Mouse (Mus musculus) limb, embryonic 15.5 days (tissue): Measurements from ENCODE around the gene Creb1. TPM values are rescaled to one million over a fixed set of nuclear protein-coding genes. Genes with fewer than 3 reads are reported as not detected.

ENCODE experiments used
- ATAC-seq: fragments of 200-750 bp; cut with Nextera tagmentation; 2 replicates; pipeline ENCODE4 v1.8.0; 2017; ENCODE audit warnings: low read depth, moderate TSS enrichment; ENCODE audit not compliant: insufficient number of reproducible peaks, low FRiP score, low TSS enrichment
- H3K27ac ChIP-seq: fragments of 300-500 bp; sonication (generic); 2 replicates; pipeline ENCODE4 v1.5.1; 2015; ENCODE audit warnings: moderate library complexity, mild to moderate bottlenecking, inconsistent platforms
- H3K27me3 ChIP-seq: fragments of 300-500 bp; sonication (generic); 2 replicates; pipeline ENCODE4 v1.6.1; 2015; ENCODE audit warnings: inconsistent platforms
- H3K36me3 ChIP-seq: fragments of 300-500 bp; sonication (generic); 2 replicates; pipeline ENCODE4 v1.6.1; 2015; ENCODE audit warnings: inconsistent platforms
- H3K4me1 ChIP-seq: fragments of 300-500 bp; sonication (generic); 2 replicates; pipeline ENCODE4 v1.6.1; 2015; ENCODE audit warnings: inconsistent platforms
- H3K4me2 ChIP-seq: fragments of 300-500 bp; sonication (generic); 2 replicates; pipeline ENCODE4 v1.6.1; 2015; ENCODE audit warnings: mild to moderate bottlenecking, inconsistent platforms
- H3K4me3 ChIP-seq: fragments of 300-500 bp; sonication (generic); 2 replicates; pipeline ENCODE4 v1.5.1; 2015; ENCODE audit warnings: mild to moderate bottlenecking, inconsistent platforms
- H3K9ac ChIP-seq: fragments of 300-500 bp; sonication (generic); 2 replicates; pipeline ENCODE4 v1.6.1; 2015; ENCODE audit warnings: inconsistent platforms
- H3K9me3 ChIP-seq: fragments of 300-500 bp; sonication (generic); 2 replicates; pipeline ENCODE4 v1.6.1; 2016; ENCODE audit warnings: inconsistent platforms
- WGBS: fragments of 180-500 bp; shearing (Covaris S2); methylation state at CpG from one replicate; pipeline ENCODE4 v1.1.7; 2015; 5-methylcytosine and 5-hydroxymethylcytosine counted together
- polyA plus RNA-seq: library from polyadenylated mRNA; unstranded; fragments of >200 nt; fragmentation: Nextera tagmentation; extraction: Ambion mirVana; gene quantifications from 2 replicates; pipeline ENCODE4 v1.2.1, GENCODE M21; 2015

Creb1 gene
- polyA plus RNA-seq, 1 experiment from 2014 or later, result 30.5 TPM

- Histone ChIP-seq H3K9me3 (no peaks in the 10 kb centered on the region), H3K9ac (no peak overlapping the region), H3K4me3 (no peak overlapping the region), H3K27me3 (no peaks in the 10 kb centered on the region), H3K4me1 (peaks cover 10% of the 10 kb centered on the region; the same call in 1 of the 2 replicates), H3K36me3 (no peaks in the 10 kb centered on the region), H3K4me2 (no peak overlapping the region), H3K27ac (peak overlapping the region; percentile 28; the same call in 1 of the 2 replicates)
- WGBS, result 19% methylated on average over 3 of the region's 3 CpGs
- no peak for ATAC-seq
Measured at GRCm38 (mm10) chr1:64521734-64522133, 10.7 kb upstream of the Creb1 start.

GRCm38 (mm10) chr1:64522637-64523036, 9.8 kb upstream of the Creb1 start:
- ATAC-seq, result no peak
- 64% methylated on average over 6 of the region's 6 CpGs for WGBS
- H3K4me1 ChIP-seq, result peaks cover 10% of the 10 kb centered on the region; the same call in 1 of the 2 replicates
- H3K4me3 ChIP-seq, result no peak overlapping the region
- H3K9ac ChIP-seq, result no peak overlapping the region
- H3K9me3 ChIP-seq, result no peaks in the 10 kb centered on the region
- no peak overlapping the region for H3K27ac ChIP-seq
- no peaks in the 10 kb centered on the region for H3K36me3 ChIP-seq
- no peaks in the 10 kb centered on the region for H3K27me3 ChIP-seq
- no peak overlapping the region for H3K4me2 ChIP-seq

- H3K4me1 ChIP-seq, result peaks cover 10% of the 10 kb centered on the region; the same call in 1 of the 2 replicates
- H3K4me3 ChIP-seq, result no peak overlapping the region
- no peak overlapping the region for H3K4me2 ChIP-seq
- no peak overlapping the region for H3K9ac ChIP-seq
- H3K9me3 ChIP-seq, result no peaks in the 10 kb centered on the region
- no peak overlapping the region for H3K27ac ChIP-seq
- no peak for ATAC-seq
- no peaks in the 10 kb centered on the region for H3K36me3 ChIP-seq
- H3K27me3 ChIP-seq, result no peaks in the 10 kb centered on the region
- 45% methylated on average over 1 of the region's 1 CpGs for WGBS
Measured at GRCm38 (mm10) chr1:64523117-64523516, 9.3 kb upstream of the Creb1 start.

- no peak overlapping the region for H3K4me2 ChIP-seq
- peaks cover 10% of the 10 kb centered on the region; the same call in 1 of the 2 replicates for H3K4me1 ChIP-seq
- no peak overlapping the region for H3K9ac ChIP-seq
- WGBS, result 87% methylated on average over 2 of the region's 2 CpGs
- H3K9me3 ChIP-seq, result no peaks in the 10 kb centered on the region
- no peak for ATAC-seq
- H3K27ac ChIP-seq, result no peak overlapping the region
- no peaks in the 10 kb centered on the region for H3K27me3 ChIP-seq
- H3K36me3 ChIP-seq, result no peaks in the 10 kb centered on the region
- no peak overlapping the region for H3K4me3 ChIP-seq
Measured at GRCm38 (mm10) chr1:64524661-64525060, 7.8 kb upstream of the Creb1 start.

- no peaks in the 10 kb centered on the region for H3K9me3 ChIP-seq
- H3K4me2 ChIP-seq, result no peak overlapping the region
- H3K27me3 ChIP-seq, result no peaks in the 10 kb centered on the region
- no peak for ATAC-seq
- no peak overlapping the region for H3K27ac ChIP-seq
- no peak overlapping the region for H3K9ac ChIP-seq
- peaks cover 13% of the 10 kb centered on the region; the same call in 1 of the 2 replicates for H3K4me1 ChIP-seq
- H3K4me3 ChIP-seq, result no peak overlapping the region
- no peaks in the 10 kb centered on the region for H3K36me3 ChIP-seq
Measured at GRCm38 (mm10) chr1:64527626-64528025, 4.8 kb upstream of the Creb1 start.

- WGBS, result 89% methylated on average over 5 of the region's 5 CpGs
- Histone ChIP-seq H3K4me1 (peaks cover 17% of the 10 kb centered on the region; the same call in 1 of the 2 replicates), H3K36me3 (no peaks in the 10 kb centered on the region), H3K4me3 (no peak overlapping the region), H3K9me3 (no peaks in the 10 kb centered on the region), H3K27me3 (no peaks in the 10 kb centered on the region), H3K4me2 (no peak overlapping the region), H3K9ac (no peak overlapping the region), H3K27ac (no peak overlapping the region)
- ATAC-seq, result no peak
Measured at GRCm38 (mm10) chr1:64529781-64530315, 2.6 kb upstream of the Creb1 start.

GRCm38 (mm10) chr1:64531548-64531947, 897 bp upstream of the Creb1 start:
- Histone ChIP-seq H3K27ac (peak overlapping the region; percentile 100), H3K36me3 (no peaks in the 10 kb centered on the region), H3K4me1 (peaks cover 21% of the 10 kb centered on the region; the same call in 1 of the 2 replicates), H3K4me2 (peak overlapping the region; percentile 79), H3K4me3 (peak overlapping the region; percentile 85), H3K27me3 (no peaks in the 10 kb centered on the region), H3K9me3 (no peaks in the 10 kb centered on the region), H3K9ac (peak overlapping the region; percentile 83; the same call in 1 of the 2 replicates)
- ATAC-seq, result no peak
- 16% methylated on average over 7 of the region's 7 CpGs for WGBS

- peak overlapping the region; percentile 85 for H3K4me3 ChIP-seq
- H3K9ac ChIP-seq, result peak overlapping the region; percentile 83
- peaks cover 21% of the 10 kb centered on the region; the same call in 1 of the 2 replicates for H3K4me1 ChIP-seq
- peak; percentile 62 for ATAC-seq
- H3K27me3 ChIP-seq, result no peaks in the 10 kb centered on the region
- no peaks in the 10 kb centered on the region for H3K36me3 ChIP-seq
- peak overlapping the region; percentile 100 for H3K27ac ChIP-seq
- WGBS, result under 1% methylated on average over 34 of the region's 34 CpGs
- H3K4me2 ChIP-seq, result peak overlapping the region; percentile 79
- no peaks in the 10 kb centered on the region for H3K9me3 ChIP-seq
Measured at GRCm38 (mm10) chr1:64532067-64532523, 350 bp upstream of the Creb1 start.

GRCm38 (mm10) chr1:64533471-64534443, 1.3 kb downstream of the Creb1 start:
- peak overlapping the region; percentile 100 for H3K27ac ChIP-seq
- ATAC-seq, result no peak
- WGBS, result under 1% methylated on average over 34 of the region's 35 CpGs
- H3K36me3 ChIP-seq, result no peaks in the 10 kb centered on the region
- no peaks in the 10 kb centered on the region for H3K27me3 ChIP-seq
- H3K4me1 ChIP-seq, result peaks cover 21% of the 10 kb centered on the region; the same call in 1 of the 2 replicates
- H3K4me3 ChIP-seq, result peak overlapping the region; percentile 85
- peak overlapping the region; percentile 51 for H3K4me2 ChIP-seq
- peak overlapping the region; percentile 98 for H3K9ac ChIP-seq
- no peaks in the 10 kb centered on the region for H3K9me3 ChIP-seq

- peaks cover 2% of the 10 kb centered on the region; the same call in 1 of the 2 replicates for H3K36me3 ChIP-seq
- ATAC-seq, result no peak
- H3K4me2 ChIP-seq, result no peak overlapping the region
- H3K27ac ChIP-seq, result no peak overlapping the region
- H3K27me3 ChIP-seq, result no peaks in the 10 kb centered on the region
- H3K9ac ChIP-seq, result no peak overlapping the region
- H3K9me3 ChIP-seq, result no peaks in the 10 kb centered on the region
- peaks cover 10% of the 10 kb centered on the region; the same call in 1 of the 2 replicates for H3K4me1 ChIP-seq
- 88% methylated on average over 3 of the region's 3 CpGs for WGBS
- H3K4me3 ChIP-seq, result no peak overlapping the region
Measured at GRCm38 (mm10) chr1:64538837-64539367, 6.5 kb downstream of the Creb1 start.

GRCm38 (mm10) chr1:64543750-64544149, 11.3 kb downstream of the Creb1 start:
- H3K4me3 ChIP-seq, result no peak overlapping the region
- H3K9me3 ChIP-seq, result no peaks in the 10 kb centered on the region
- H3K27me3 ChIP-seq, result no peaks in the 10 kb centered on the region
- WGBS, result 81% methylated on average over 5 of the region's 5 CpGs
- no peaks in the 10 kb centered on the region for H3K4me1 ChIP-seq
- H3K4me2 ChIP-seq, result no peak overlapping the region
- ATAC-seq, result no peak
- no peak overlapping the region for H3K9ac ChIP-seq
- H3K36me3 ChIP-seq, result peaks cover 5% of the 10 kb centered on the region; the same call in 1 of the 2 replicates
- no peak overlapping the region for H3K27ac ChIP-seq
